Mouse (Mus musculus): ENCODE measurements at regions not wholly inside any gene's neighbourhood (a gene's known extent, or its start where the extent isn't known, plus 50 kb on each side); places are given as distances from the start of the nearest gene placed in this dataset.
A peak's percentile ranks its signal among the peaks of the same experiment; 100 is the strongest.

GRCm38 (mm10) chr8:92258258-92258657 is 99.2 kb upstream of the Irx5 start:
- Histone ChIP-seq H3K9ac (ENCODE audit: low read depth, low read length) (no peak overlapping the region), H3K27ac (ENCODE audit: low read length) (no peak overlapping the region), H3K9me3 (replicated peaks; ENCODE audit: control insufficient read depth, low read length, poor library complexity, severe bottlenecking) (no peaks in the 10 kb centered on the region), H3K4me1 (ENCODE audit: control insufficient read depth, insufficient read depth, low read length) (peaks cover 1% of the 10 kb centered on the region), H3K4me2 (ENCODE audit: low read length) (no peak overlapping the region), H3K36me3 (ENCODE audit: control insufficient read depth, insufficient read depth, low read length) (no peaks in the 10 kb centered on the region), H3K4me3 (ENCODE audit: low read depth, low read length) (no peak overlapping the region), H3K27me3 (ENCODE audit: control insufficient read depth, insufficient read depth, low read depth, low read length) (no peaks in the 10 kb centered on the region)
- no peak for ATAC-seq
- WGBS = 64% methylated on average over 6 of the region's 6 CpGs

DNA sequence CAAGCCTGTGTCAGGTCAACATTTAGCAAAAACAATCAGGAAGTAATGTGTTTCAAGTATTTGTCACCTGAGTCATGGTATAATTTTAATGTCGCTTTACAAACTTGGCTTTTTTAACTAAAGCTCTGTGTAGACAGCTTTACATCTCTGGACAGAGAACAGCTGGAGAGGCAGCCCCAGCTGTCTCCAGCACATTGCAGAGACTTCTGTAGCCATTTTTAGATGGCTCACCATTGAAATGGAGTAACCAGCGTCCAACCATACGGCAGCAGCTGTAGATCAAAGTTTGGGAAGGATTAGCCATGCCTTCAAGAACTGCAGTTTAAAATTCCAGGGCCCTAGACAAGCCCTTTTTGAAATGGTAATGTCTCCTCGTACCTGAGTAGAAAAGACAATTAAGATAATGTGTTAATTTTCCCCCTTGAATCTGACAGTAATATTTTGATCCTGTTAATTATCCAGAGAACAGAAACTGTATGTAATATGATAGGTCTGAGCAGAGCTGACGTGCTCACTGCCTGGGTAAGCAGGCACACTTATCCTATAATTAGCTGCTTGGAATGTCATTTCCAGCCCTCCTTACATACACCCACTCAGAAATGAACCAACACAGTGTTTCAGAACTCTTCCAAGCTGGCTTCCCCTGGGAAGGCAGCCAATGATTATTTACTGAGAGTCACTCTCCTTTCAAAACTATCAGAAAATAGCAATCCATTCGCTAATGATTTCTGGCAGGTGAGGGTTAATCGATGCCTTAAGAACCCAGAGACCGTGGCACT is 104.6 kb upstream of the Irx5 start:
- H3K4me1 ChIP-seq (ENCODE audit: control insufficient read depth, insufficient read depth, low read length) = peaks cover 11% of the 10 kb centered on the region
- H3K27ac ChIP-seq (ENCODE audit: low read length) = peak overlapping the region; percentile 31; the same call in 1 of the 2 replicates
- no peak overlapping the region for H3K4me2 ChIP-seq (ENCODE audit: low read length)
- H3K27me3 ChIP-seq (ENCODE audit: control insufficient read depth, insufficient read depth, low read depth, low read length) = no peaks in the 10 kb centered on the region
- 39% methylated on average over 8 of the region's 8 CpGs for WGBS
- H3K9ac ChIP-seq (ENCODE audit: low read depth, low read length) = no peak overlapping the region
- no peak overlapping the region for H3K4me3 ChIP-seq (ENCODE audit: low read depth, low read length)
- peak; percentile 60; the same call in 1 of the 2 replicates for ATAC-seq
- no peaks in the 10 kb centered on the region for H3K36me3 ChIP-seq (ENCODE audit: control insufficient read depth, insufficient read depth, low read length)
- H3K9me3 ChIP-seq (replicated peaks; ENCODE audit: control insufficient read depth, low read length, poor library complexity, severe bottlenecking) = no peaks in the 10 kb centered on the region

GRCm38 (mm10) chr8:92246301-92246700 is 111.1 kb upstream of the Irx5 start:
- no peak for ATAC-seq
- no peaks in the 10 kb centered on the region for H3K4me1 ChIP-seq (ENCODE audit: control insufficient read depth, insufficient read depth, low read length)
- no peaks in the 10 kb centered on the region for H3K27me3 ChIP-seq (ENCODE audit: control insufficient read depth, insufficient read depth, low read depth, low read length)
- H3K9ac ChIP-seq (ENCODE audit: low read depth, low read length) = no peak overlapping the region
- H3K4me2 ChIP-seq (ENCODE audit: low read length) = no peak overlapping the region
- no peaks in the 10 kb centered on the region for H3K36me3 ChIP-seq (ENCODE audit: control insufficient read depth, insufficient read depth, low read length)
- H3K4me3 ChIP-seq (ENCODE audit: low read depth, low read length) = no peak overlapping the region
- H3K27ac ChIP-seq (ENCODE audit: low read length) = no peak overlapping the region
- H3K9me3 ChIP-seq (replicated peaks; ENCODE audit: control insufficient read depth, low read length, poor library complexity, severe bottlenecking) = no peaks in the 10 kb centered on the region
- WGBS = 78% methylated on average over 4 of the region's 4 CpGs

DNA sequence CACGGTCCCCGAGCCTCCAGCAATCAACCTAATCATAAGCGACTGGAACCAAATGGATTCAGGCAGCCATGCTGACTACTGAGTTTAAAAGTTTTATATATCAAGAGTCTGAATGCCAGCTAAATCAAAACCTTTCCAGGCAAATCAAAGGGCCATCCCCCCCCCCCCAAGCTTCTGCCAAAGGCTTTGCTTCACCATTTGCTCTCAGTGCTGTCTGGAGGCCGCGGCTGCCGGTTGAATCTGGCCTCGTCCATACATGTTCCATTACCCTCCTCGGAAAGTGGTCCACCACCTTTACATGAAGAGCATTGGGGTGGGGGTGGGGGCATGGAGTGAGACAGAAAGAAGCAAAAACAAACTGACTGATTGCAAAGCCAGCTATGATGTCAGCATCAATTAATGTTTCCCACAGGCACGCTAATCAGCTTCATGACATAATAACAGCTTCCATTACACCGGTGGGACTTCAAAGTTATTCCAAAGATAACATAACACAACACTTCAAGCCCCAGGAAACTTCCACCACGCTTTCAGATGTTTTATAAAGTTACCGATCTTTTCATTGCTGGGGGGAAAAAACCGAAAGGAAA is 116.6 kb upstream of the Irx5 start:
- Histone ChIP-seq H3K4me2 (ENCODE audit: low read length) (no peak overlapping the region), H3K36me3 (ENCODE audit: control insufficient read depth, insufficient read depth, low read length) (no peaks in the 10 kb centered on the region), H3K27ac (ENCODE audit: low read length) (no peak overlapping the region), H3K27me3 (ENCODE audit: control insufficient read depth, insufficient read depth, low read depth, low read length) (no peaks in the 10 kb centered on the region), H3K4me1 (ENCODE audit: control insufficient read depth, insufficient read depth, low read length) (no peaks in the 10 kb centered on the region), H3K4me3 (ENCODE audit: low read depth, low read length) (no peak overlapping the region), H3K9me3 (replicated peaks; ENCODE audit: control insufficient read depth, low read length, poor library complexity, severe bottlenecking) (no peaks in the 10 kb centered on the region), H3K9ac (ENCODE audit: low read depth, low read length) (no peak overlapping the region)
- WGBS = 51% methylated on average over 13 of the region's 13 CpGs
- ATAC-seq = no peak

DNA sequence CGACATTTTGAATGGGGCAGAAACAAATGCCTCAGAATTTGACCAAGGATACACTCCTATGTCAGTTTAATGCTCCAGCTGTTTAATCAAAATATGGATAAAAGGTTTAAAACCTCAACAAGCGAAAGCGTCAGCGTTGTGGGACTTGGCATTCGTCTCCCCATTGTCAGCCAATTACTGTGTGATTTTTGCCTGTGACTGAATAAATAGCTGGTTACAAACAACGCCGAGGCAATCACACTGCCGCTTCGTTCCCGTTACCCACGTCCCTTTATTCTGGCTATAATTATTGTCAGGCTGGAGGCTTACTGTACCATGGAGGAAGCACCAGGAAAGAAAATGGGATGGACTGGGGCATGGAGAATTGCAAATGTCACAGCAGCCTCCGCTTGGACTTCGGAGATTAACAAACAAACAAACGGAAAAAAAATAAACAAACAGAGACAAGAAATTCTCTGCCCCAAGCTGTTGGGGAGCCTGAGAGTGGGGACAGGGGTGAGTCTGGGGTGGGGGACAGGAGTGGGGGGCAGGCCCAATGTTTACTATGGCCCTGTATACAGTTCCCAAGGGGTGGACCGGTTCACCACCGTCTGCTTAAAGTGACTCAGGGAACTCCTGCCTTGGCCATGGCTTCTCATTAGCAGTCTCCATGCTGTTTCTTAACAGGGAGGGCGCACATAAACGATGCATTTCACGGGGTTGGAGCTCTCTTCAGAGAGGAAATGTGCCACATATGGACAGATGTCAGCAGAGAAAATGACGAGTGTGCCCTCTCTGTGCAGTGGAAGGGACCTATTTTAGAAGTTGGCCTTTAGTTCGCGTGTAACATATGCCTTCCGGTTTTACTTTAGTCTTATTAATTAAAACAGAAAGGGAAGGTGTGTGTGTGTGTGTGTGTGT is 125.8 kb upstream of the Irx5 start:
- ATAC-seq = no peak
- Histone ChIP-seq H3K27ac (ENCODE audit: low read length) (peak overlapping the region; percentile 47; the same call in 1 of the 2 replicates), H3K9me3 (replicated peaks; ENCODE audit: control insufficient read depth, low read length, poor library complexity, severe bottlenecking) (no peaks in the 10 kb centered on the region), H3K4me1 (ENCODE audit: control insufficient read depth, insufficient read depth, low read length) (peaks cover 11% of the 10 kb centered on the region; the same call in 1 of the 2 replicates), H3K4me3 (ENCODE audit: low read depth, low read length) (no peak overlapping the region), H3K36me3 (ENCODE audit: control insufficient read depth, insufficient read depth, low read length) (no peaks in the 10 kb centered on the region), H3K27me3 (ENCODE audit: control insufficient read depth, insufficient read depth, low read depth, low read length) (no peaks in the 10 kb centered on the region), H3K4me2 (ENCODE audit: low read length) (peak overlapping the region; percentile 12; the same call in 1 of the 2 replicates), H3K9ac (ENCODE audit: low read depth, low read length) (no peak overlapping the region)
- 36% methylated on average over 23 of the region's 23 CpGs for WGBS

DNA sequence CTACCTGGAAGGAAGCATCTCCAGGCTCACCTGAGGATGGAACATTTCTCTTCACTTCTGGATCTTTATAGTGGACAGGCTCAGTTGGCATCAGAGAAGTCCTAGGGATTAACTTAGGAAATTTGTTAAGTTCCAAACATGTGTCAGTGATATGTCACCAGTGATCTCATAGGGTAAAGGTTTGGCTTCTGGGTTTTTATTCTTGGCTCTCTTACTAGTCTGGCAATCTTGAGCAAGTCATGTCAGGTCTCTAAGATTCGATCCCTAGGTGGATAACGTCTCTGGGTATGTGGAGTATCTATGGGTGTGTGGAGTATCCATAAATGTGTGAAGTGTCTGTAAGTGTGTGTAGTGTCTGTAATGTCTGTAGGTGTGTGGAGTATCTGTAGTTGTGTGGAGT is 127.9 kb upstream of the Irx5 start:
- H3K4me3 ChIP-seq (ENCODE audit: low read depth, low read length) = no peak overlapping the region
- H3K4me2 ChIP-seq (ENCODE audit: low read length) = no peak overlapping the region
- no peak overlapping the region for H3K9ac ChIP-seq (ENCODE audit: low read depth, low read length)
- no peaks in the 10 kb centered on the region for H3K9me3 ChIP-seq (replicated peaks; ENCODE audit: control insufficient read depth, low read length, poor library complexity, severe bottlenecking)
- H3K4me1 ChIP-seq (ENCODE audit: control insufficient read depth, insufficient read depth, low read length) = peaks cover 11% of the 10 kb centered on the region; the same call in 1 of the 2 replicates
- H3K27me3 ChIP-seq (ENCODE audit: control insufficient read depth, insufficient read depth, low read depth, low read length) = no peaks in the 10 kb centered on the region
- 96% methylated on average over 2 of the region's 2 CpGs for WGBS
- H3K27ac ChIP-seq (ENCODE audit: low read length) = no peak overlapping the region
- no peak for ATAC-seq
- H3K36me3 ChIP-seq (ENCODE audit: control insufficient read depth, insufficient read depth, low read length) = no peaks in the 10 kb centered on the region

GRCm38 (mm10) chr8:92224929-92225328 is 132.5 kb upstream of the Irx5 start:
- 98% methylated on average over 3 of the region's 3 CpGs for WGBS
- no peaks in the 10 kb centered on the region for H3K27me3 ChIP-seq (ENCODE audit: control insufficient read depth, insufficient read depth, low read depth, low read length)
- no peaks in the 10 kb centered on the region for H3K9me3 ChIP-seq (replicated peaks; ENCODE audit: control insufficient read depth, low read length, poor library complexity, severe bottlenecking)
- H3K9ac ChIP-seq (ENCODE audit: low read depth, low read length) = no peak overlapping the region
- no peak overlapping the region for H3K27ac ChIP-seq (ENCODE audit: low read length)
- H3K4me1 ChIP-seq (ENCODE audit: control insufficient read depth, insufficient read depth, low read length) = no peaks in the 10 kb centered on the region
- no peaks in the 10 kb centered on the region for H3K36me3 ChIP-seq (ENCODE audit: control insufficient read depth, insufficient read depth, low read length)
- no peak overlapping the region for H3K4me3 ChIP-seq (ENCODE audit: low read depth, low read length)
- no peak overlapping the region for H3K4me2 ChIP-seq (ENCODE audit: low read length)
- no peak for ATAC-seq

DNA sequence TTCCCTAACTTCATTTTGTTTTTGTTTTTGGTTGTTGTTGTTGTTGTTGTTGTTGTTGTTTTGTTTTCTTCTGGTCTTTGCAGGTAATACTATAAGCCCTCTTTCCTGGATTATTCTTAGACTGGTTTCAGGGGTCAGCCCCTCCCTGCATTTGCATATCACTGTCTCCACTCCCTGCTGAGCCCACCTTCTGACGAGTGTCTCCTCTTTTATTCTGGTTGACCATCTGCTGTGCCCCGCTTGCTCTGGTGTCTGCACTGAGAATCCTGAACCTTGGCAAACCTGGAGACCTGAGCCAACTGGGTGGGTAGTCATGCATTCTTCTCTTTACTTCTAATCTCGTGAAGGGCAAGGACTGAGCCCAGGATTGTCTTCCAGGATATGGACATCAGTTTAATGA is 134.4 kb upstream of the Irx5 start:
- no peaks in the 10 kb centered on the region for H3K27me3 ChIP-seq (ENCODE audit: control insufficient read depth, insufficient read depth, low read depth, low read length)
- no peak overlapping the region for H3K4me2 ChIP-seq (ENCODE audit: low read length)
- no peak for ATAC-seq
- H3K9ac ChIP-seq (ENCODE audit: low read depth, low read length) = no peak overlapping the region
- H3K4me3 ChIP-seq (ENCODE audit: low read depth, low read length) = no peak overlapping the region
- H3K4me1 ChIP-seq (ENCODE audit: control insufficient read depth, insufficient read depth, low read length) = no peaks in the 10 kb centered on the region
- no peak overlapping the region for H3K27ac ChIP-seq (ENCODE audit: low read length)
- 43% methylated on average over 3 of the region's 3 CpGs for WGBS
- no peaks in the 10 kb centered on the region for H3K9me3 ChIP-seq (replicated peaks; ENCODE audit: control insufficient read depth, low read length, poor library complexity, severe bottlenecking)
- H3K36me3 ChIP-seq (ENCODE audit: control insufficient read depth, insufficient read depth, low read length) = no peaks in the 10 kb centered on the region

Data from midbrain, embryonic 16.5 days (tissue).